Mouse (Mus musculus): ENCODE data around the gene Ddx56. TPM values are rescaled to one million over a fixed set of nuclear protein-coding genes. Genes with fewer than 3 reads are reported as not detected.

Gene Ddx56
- 81.0 and 91.8 TPM in 2 replicates for polyA plus RNA-seq (2015; fragmentation: Nextera tagmentation; extraction: Ambion mirVana)

DNA sequence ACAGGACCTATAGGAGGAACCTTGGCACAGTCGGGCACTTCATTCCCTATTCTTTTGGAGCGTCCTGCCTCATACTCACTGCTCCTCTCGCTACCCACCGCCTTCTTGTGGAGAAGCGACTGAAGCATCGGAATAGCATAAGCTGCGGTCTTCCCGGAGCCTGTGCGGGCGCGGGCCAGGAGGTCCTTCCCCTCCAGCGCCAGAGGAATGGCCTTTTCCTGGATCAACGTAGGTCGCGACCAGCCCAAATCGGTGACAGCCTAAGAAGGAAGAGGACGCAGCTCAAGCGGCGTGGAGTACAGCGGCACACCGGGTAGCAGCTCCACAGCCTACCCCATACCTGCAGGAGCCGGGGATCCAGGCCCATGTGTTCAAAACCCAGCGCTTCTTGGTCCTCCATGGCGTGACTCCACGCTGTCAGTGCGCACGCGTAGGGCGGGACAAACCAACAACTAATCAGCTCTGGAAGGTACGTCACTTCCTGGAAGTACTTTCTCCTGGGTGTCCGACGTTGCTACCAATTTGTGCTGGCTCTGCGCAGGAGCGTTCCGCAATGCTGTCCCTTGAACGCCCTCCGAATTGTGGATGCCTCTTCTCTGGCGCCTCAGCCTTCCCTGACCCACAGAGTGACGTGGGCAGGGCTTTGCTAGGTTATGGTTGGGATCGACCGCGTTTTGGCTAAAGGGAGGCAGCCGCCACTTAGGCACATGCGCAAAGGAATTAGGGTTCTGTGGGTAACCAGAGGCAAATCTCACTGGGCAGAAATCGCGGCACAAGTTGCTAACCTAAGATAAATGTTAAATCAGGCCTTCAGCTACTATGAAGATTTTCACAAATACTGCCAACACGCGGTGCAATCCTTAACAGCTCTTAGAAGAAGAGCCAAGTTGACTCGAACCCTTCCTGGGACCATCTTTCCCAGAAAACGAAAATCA, at the start of gene Ddx56:
TSS of gene Ddx56 (minus strand) at position 453 of the 935 bp plus-strand sequence.
- Histone ChIP-seq H3K27ac (peak within 1 kb of the TSS; percentile 93), H3K36me3 (peaks cover 53% of the 10 kb centered on the region), H3K9ac (peak within 1 kb of the TSS; percentile 70), H3K4me1 (peaks cover 8% of the 10 kb centered on the region), H3K4me3 (peak within 1 kb of the TSS; percentile 76), H3K27me3 (no peaks in the 10 kb centered on the region), H3K9me3 (no peaks in the 10 kb centered on the region), H3K4me2 (peak within 1 kb of the TSS; percentile 84)
- WGBS = 2% methylated on average over 50 of the region's 50 CpGs
- ATAC-seq (ENCODE audit: insufficient number of reproducible peaks, low FRiP score, low TSS enrichment, low read depth) = peak; percentile 93

DNA sequence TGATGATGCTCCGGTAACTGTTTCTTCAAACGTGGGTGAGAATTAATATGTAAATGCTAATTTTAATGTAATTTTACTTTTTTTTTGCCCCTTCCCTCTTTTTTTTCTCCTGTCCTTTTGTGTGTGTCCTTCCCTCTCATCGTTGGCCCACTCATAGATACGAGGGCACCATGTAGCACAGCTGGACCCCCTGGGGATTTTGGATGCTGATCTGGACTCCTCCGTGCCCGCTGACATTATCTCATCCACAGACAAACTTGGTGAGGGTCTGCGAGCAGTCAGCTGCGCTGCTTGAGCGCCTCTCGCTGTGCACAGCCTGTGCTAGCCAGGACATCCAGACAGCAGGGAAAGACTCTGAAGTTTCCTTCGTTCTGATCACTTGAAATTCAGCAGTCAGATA, 49.2 kb upstream of the Ddx56 start:
- H3K27ac ChIP-seq = no peak overlapping the region
- peaks cover 58% of the 10 kb centered on the region for H3K36me3 ChIP-seq
- H3K4me1 ChIP-seq = no peaks in the 10 kb centered on the region
- no peak overlapping the region for H3K9ac ChIP-seq
- no peak for ATAC-seq (ENCODE audit: insufficient number of reproducible peaks, low FRiP score, low TSS enrichment, low read depth)
- H3K4me2 ChIP-seq = no peak overlapping the region
- no peak overlapping the region for H3K4me3 ChIP-seq
- WGBS = 94% methylated on average over 11 of the region's 11 CpGs
- no peaks in the 10 kb centered on the region for H3K9me3 ChIP-seq
- no peaks in the 10 kb centered on the region for H3K27me3 ChIP-seq

DNA sequence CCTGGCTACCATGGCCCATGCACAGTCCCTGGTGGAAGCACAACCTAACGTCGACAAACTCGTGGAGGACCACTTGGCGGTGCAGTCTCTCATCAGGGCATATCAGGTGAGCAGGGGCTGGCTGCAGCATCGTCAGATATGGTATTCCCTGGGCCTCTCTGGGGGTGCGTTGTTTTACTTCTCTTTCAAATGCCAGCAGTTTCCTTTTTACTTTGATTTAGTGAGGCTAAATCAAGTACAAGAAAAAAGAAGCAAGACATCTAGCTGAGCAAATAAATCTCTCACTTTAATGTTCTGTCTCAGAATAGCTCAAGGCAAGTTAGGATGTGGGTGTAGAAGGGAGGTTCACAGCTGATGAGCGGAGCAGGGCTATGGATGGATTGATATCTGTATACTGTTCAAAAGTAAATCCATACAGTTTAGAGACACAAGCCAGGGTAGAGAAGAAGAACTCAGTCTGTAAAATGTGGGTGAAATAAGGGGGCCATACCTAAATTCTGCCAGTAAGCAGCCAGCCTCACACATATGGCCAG, 46.4 kb upstream of the Ddx56 start:
- Histone ChIP-seq H3K9ac (no peak overlapping the region), H3K4me3 (no peak overlapping the region), H3K27me3 (no peaks in the 10 kb centered on the region), H3K4me1 (no peaks in the 10 kb centered on the region), H3K27ac (no peak overlapping the region), H3K36me3 (peaks cover 62% of the 10 kb centered on the region), H3K9me3 (no peaks in the 10 kb centered on the region), H3K4me2 (no peak overlapping the region)
- no peak for ATAC-seq (ENCODE audit: insufficient number of reproducible peaks, low FRiP score, low TSS enrichment, low read depth)
- WGBS = 68% methylated on average over 7 of the region's 7 CpGs

DNA sequence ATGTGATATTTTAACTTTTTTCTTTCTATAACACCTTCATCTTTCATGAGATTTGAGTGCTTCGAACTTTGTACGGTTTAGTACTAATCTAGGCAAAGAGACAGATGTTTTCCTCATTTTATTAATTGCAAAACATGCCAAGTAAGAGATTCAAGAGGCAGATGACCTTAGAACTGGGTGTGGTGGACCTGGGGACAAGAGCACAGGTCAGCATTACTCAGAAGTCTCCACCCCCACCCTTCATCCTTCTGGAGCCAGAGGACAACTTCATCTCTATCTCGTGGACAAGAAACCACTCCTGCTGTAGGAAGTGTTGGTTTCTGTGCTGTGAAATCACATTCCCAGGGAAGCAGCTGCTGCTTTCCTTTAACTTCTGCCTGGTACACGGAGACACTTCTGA, 40.6 kb upstream of the Ddx56 start:
- no peaks in the 10 kb centered on the region for H3K9me3 ChIP-seq
- H3K36me3 ChIP-seq = peaks cover 44% of the 10 kb centered on the region
- no peak overlapping the region for H3K27ac ChIP-seq
- H3K4me3 ChIP-seq = no peak overlapping the region
- WGBS = 88% methylated on average over 4 of the region's 4 CpGs
- H3K4me1 ChIP-seq = no peaks in the 10 kb centered on the region
- no peak overlapping the region for H3K4me2 ChIP-seq
- H3K27me3 ChIP-seq = no peaks in the 10 kb centered on the region
- ATAC-seq (ENCODE audit: insufficient number of reproducible peaks, low FRiP score, low TSS enrichment, low read depth) = no peak
- H3K9ac ChIP-seq = no peak overlapping the region

DNA sequence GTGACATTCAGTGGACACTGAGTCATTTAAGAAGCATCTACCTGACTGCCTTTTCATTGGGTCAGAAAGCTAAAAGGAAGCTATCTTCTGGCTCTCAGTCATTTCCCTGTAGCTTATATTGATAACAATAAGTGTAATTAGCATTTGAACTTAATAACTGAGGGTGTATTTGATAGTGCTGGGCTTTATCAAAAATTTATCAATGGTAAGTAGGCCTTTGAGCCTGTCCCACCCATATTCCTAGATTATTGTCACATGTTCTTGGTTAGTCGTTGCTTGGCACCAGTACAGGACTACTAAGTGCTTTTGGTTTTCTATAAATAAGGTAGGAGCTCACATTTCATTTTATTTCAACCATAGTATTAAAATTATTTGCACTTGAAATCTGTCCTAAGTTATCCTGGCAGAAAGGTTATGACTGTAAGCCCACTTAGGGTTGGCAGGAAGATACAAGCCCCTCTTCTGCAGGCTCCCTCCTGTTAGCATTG, 38.4 kb upstream of the Ddx56 start:
- Histone ChIP-seq H3K9me3 (no peaks in the 10 kb centered on the region), H3K27me3 (no peaks in the 10 kb centered on the region), H3K36me3 (peaks cover 53% of the 10 kb centered on the region), H3K4me3 (no peak overlapping the region), H3K4me1 (no peaks in the 10 kb centered on the region), H3K27ac (no peak overlapping the region), H3K4me2 (no peak overlapping the region), H3K9ac (no peak overlapping the region)
- no peak for ATAC-seq (ENCODE audit: insufficient number of reproducible peaks, low FRiP score, low TSS enrichment, low read depth)
- WGBS = 74% methylated on average over 1 of the region's 1 CpGs

DNA sequence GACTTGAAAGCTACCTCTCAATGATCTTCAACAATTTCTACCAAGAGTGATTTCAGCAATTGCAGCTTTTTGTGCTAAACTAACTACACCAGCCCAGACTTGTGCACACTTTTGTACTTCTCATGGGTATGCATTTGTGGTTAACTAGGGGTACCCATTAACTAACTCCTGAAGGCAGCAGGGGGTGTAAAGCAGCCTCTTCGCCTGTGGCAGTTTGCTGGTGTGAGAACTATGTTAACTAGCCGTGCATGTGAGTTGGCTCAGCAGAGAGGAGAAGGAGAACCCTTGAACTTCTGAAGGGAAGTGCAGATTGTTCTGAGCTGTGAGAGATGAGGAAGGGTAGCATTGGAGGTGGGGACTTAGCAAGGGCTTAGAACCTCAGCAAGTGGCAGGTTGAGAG, 35.2 kb upstream of the Ddx56 start:
- Histone ChIP-seq H3K4me3 (no peak overlapping the region), H3K4me2 (no peak overlapping the region), H3K9ac (no peak overlapping the region), H3K9me3 (no peaks in the 10 kb centered on the region), H3K27ac (no peak overlapping the region), H3K27me3 (no peaks in the 10 kb centered on the region), H3K4me1 (no peaks in the 10 kb centered on the region), H3K36me3 (peaks cover 66% of the 10 kb centered on the region)
- no peak for ATAC-seq (ENCODE audit: insufficient number of reproducible peaks, low FRiP score, low TSS enrichment, low read depth)
- WGBS = 85% methylated on average over 2 of the region's 2 CpGs

DNA sequence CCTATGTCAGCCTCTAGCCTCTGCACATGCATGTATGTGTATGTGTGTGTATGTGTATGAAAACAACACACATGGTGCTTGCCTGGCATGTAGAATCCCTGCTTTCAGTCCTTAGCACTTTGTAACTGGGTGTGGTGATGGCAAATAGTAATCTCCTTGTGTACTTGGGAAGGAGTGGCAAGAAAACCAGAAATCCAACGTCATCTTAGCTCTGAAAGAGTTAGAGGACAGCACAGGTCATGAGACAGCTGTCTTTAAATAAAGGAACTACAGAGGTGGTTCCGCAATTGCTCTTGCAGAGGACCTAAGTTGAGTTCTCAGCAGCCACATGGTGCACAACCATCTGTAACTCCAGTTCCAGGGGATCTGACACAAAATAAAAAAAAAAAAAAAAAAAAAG, 31.9 kb upstream of the Ddx56 start:
- H3K36me3 ChIP-seq = peaks cover 58% of the 10 kb centered on the region
- no peak overlapping the region for H3K27ac ChIP-seq
- ATAC-seq (ENCODE audit: insufficient number of reproducible peaks, low FRiP score, low TSS enrichment, low read depth) = no peak
- H3K27me3 ChIP-seq = no peaks in the 10 kb centered on the region
- WGBS = 84% methylated on average over 2 of the region's 2 CpGs
- no peaks in the 10 kb centered on the region for H3K4me1 ChIP-seq
- no peak overlapping the region for H3K9ac ChIP-seq
- H3K4me2 ChIP-seq = no peak overlapping the region
- H3K4me3 ChIP-seq = no peak overlapping the region
- H3K9me3 ChIP-seq = no peaks in the 10 kb centered on the region

DNA sequence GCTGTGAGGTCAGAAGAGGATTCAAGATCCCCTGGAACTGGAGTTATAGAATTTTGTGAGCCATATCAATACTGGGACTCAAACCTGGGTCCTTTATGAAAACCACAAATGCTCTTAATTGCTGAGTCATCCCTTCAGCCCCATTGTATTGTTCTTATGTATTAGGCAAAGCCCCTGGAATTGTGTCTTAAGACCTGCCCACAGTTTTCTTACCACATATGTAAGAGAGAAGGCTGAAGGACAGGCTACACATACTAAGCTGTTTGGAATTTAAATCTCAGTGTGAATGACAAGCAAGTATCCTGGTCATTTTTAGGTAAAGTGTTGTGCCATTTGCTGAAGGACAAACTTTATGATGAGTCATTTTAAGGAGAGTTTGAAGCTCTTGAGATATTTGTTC, 28.5 kb upstream of the Ddx56 start:
- Histone ChIP-seq H3K4me2 (no peak overlapping the region), H3K4me3 (no peak overlapping the region), H3K27me3 (no peaks in the 10 kb centered on the region), H3K9ac (no peak overlapping the region), H3K9me3 (no peaks in the 10 kb centered on the region), H3K4me1 (peaks cover 5% of the 10 kb centered on the region; the same call in 1 of the 2 replicates), H3K36me3 (peaks cover 37% of the 10 kb centered on the region), H3K27ac (no peak overlapping the region)
- no peak for ATAC-seq (ENCODE audit: insufficient number of reproducible peaks, low FRiP score, low TSS enrichment, low read depth)

DNA sequence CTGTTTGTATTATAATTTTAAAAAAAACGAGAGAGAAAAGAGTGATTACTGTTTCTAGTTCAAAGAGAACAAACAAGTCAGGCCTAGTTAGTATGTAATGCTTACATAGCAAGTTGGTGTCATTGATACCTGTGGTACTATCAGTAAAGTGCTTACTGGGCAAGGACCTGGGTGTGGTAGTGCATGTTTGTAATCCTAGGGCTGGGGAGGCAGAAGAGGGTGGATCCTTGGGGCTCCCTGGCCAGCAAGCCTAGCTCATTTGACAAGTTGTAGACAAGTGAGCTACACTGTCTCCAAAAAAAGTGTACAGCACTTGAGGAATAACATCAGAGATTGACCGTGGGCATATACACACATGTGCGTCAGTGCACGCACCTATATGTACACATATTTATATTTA, 27.1 kb upstream of the Ddx56 start:
- no peaks in the 10 kb centered on the region for H3K27me3 ChIP-seq
- ATAC-seq (ENCODE audit: insufficient number of reproducible peaks, low FRiP score, low TSS enrichment, low read depth) = no peak
- peaks cover 5% of the 10 kb centered on the region; the same call in 1 of the 2 replicates for H3K4me1 ChIP-seq
- H3K9me3 ChIP-seq = no peaks in the 10 kb centered on the region
- no peak overlapping the region for H3K4me2 ChIP-seq
- H3K27ac ChIP-seq = no peak overlapping the region
- WGBS = 91% methylated on average over 4 of the region's 4 CpGs
- H3K4me3 ChIP-seq = no peak overlapping the region
- peaks cover 24% of the 10 kb centered on the region for H3K36me3 ChIP-seq
- no peak overlapping the region for H3K9ac ChIP-seq

DNA sequence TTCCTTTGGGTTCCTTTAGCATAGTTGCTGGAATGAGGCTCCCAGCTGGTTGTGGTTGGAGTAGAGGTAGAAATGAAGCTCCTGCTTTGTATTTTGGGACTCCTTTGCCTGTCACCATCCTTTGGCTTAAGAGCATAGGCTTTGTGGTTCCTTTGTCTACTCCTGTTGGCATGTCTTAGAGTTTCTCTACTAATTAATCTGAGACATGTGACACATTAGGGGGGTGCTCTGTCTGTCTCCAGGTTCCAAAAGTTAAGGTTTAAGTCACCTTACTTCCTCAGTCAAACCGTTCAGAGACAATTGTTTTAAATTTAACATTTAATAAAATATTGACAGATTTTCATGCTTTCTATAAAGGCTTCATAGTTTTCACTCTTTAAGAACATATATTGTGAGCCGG, 26.0 kb upstream of the Ddx56 start:
- no peak overlapping the region for H3K4me3 ChIP-seq
- H3K36me3 ChIP-seq = peaks cover 17% of the 10 kb centered on the region
- WGBS = 91% methylated on average over 2 of the region's 2 CpGs
- peaks cover 5% of the 10 kb centered on the region; the same call in 1 of the 2 replicates for H3K4me1 ChIP-seq
- H3K9me3 ChIP-seq = no peaks in the 10 kb centered on the region
- H3K9ac ChIP-seq = no peak overlapping the region
- H3K4me2 ChIP-seq = no peak overlapping the region
- ATAC-seq (ENCODE audit: insufficient number of reproducible peaks, low FRiP score, low TSS enrichment, low read depth) = no peak
- no peak overlapping the region for H3K27ac ChIP-seq
- H3K27me3 ChIP-seq = no peaks in the 10 kb centered on the region

DNA sequence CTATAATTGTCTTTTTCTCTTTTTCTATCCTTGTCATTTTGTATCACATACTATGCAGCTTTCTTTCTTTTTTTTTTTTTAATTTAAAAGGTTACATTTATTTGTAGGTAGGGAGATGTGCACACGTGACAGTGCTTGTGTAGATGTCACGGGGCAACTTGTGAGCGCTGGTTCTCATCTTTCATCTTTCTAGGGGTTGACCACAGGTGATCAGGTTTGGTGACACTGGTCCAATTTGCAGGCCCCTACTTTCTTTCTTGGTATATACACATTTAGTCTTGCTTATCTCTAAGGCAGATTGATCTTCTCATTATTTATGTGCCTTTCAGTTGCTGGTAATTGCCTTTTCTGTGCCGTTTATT, 25.4 kb upstream of the Ddx56 start:
- Histone ChIP-seq H3K4me2 (peak overlapping the region; percentile 68; the same call in 1 of the 2 replicates), H3K9ac (no peak overlapping the region), H3K27ac (peak overlapping the region; percentile 93; the same call in 1 of the 2 replicates), H3K27me3 (no peaks in the 10 kb centered on the region), H3K4me1 (peaks cover 5% of the 10 kb centered on the region; the same call in 1 of the 2 replicates), H3K36me3 (peaks cover 11% of the 10 kb centered on the region), H3K4me3 (peak overlapping the region; percentile 91), H3K9me3 (no peaks in the 10 kb centered on the region)
- 94% methylated on average over 4 of the region's 4 CpGs for WGBS
- no peak for ATAC-seq (ENCODE audit: insufficient number of reproducible peaks, low FRiP score, low TSS enrichment, low read depth)
